Mouse (Mus musculus): ENCODE results near the gene Lgi4. TPM values are rescaled to one million over a fixed set of nuclear protein-coding genes. Genes with fewer than 3 reads are reported as not detected.

Lgi4 gene
- 2.5 and 2.8 TPM in 2 replicates for polyA plus RNA-seq (2016; fragmentation: Nextera tagmentation; extraction: Ambion mirVana)

DNA sequence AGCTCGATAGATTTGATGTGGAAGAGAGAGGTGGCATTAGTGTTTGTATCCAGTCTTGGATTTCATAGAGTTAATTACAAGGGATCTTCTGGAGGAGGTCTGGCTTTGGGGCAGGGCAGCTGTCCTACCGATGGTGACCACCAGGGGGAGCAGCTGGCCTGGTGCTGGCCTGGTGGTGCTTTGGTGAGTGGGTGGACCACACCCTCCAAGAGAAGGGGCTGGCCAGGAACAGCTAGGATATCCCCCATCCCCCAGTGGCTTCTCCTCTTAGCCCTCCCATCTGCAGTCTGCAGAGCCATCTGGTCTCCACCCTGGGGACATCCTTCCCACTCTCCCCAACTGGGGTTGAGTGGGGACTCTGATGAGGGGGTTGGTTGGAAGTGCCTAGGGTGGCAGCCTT, at the start of gene Lgi4:
TSS of gene Lgi4 (plus strand) at position 235 of the 400 bp plus-strand sequence.
- peak within 1 kb of the TSS; percentile 60 for H3K27ac ChIP-seq (replicated peaks)
- no peaks in the 10 kb centered on the region for H3K36me3 ChIP-seq (replicated peaks)
- H3K27me3 ChIP-seq (replicated peaks; ENCODE audit: low read depth, poor library complexity, severe bottlenecking) = peaks cover 16% of the 10 kb centered on the region
- DNase-seq (ENCODE audit: low spot score) = peak; percentile 88
- WGBS = 2% methylated on average over 2 of the region's 2 CpGs
- no peak within 1 kb of the TSS for H3K4me3 ChIP-seq
- peaks cover 33% of the 10 kb centered on the region for H3K4me1 ChIP-seq
- H3K9me3 ChIP-seq = no peaks in the 10 kb centered on the region

DNA sequence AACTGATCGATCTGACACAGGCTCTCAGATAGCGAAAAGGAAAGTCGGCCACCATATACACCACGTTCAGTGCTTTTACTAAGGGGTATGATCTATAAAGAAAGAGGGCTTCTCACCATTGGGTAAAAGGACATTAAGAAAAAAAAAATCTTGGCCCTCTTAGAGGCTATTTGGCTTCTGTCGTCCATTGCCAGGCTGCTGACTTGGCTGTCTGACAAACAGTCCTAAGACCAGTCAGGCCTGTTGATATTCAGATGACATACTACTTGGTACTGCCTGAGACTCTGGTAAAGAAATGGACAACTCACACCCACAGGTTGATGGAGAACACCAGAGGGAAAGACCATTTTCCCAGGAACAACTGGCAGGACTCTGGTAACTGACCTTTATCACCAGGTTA, 46.2 kb upstream of the Lgi4 start:
- H3K27me3 ChIP-seq (replicated peaks; ENCODE audit: low read depth, poor library complexity, severe bottlenecking) = no peaks in the 10 kb centered on the region
- H3K27ac ChIP-seq (replicated peaks) = no peak overlapping the region
- H3K4me1 ChIP-seq = 0 out of 2 replicates have a peak, but pooled peaks cover 4% of the 10 kb centered on the region
- H3K36me3 ChIP-seq (replicated peaks) = no peaks in the 10 kb centered on the region
- 90% methylated on average over 5 of the region's 5 CpGs for WGBS
- H3K9me3 ChIP-seq = no peaks in the 10 kb centered on the region
- no peak for DNase-seq (ENCODE audit: low spot score)
- H3K4me3 ChIP-seq = no peak overlapping the region

DNA sequence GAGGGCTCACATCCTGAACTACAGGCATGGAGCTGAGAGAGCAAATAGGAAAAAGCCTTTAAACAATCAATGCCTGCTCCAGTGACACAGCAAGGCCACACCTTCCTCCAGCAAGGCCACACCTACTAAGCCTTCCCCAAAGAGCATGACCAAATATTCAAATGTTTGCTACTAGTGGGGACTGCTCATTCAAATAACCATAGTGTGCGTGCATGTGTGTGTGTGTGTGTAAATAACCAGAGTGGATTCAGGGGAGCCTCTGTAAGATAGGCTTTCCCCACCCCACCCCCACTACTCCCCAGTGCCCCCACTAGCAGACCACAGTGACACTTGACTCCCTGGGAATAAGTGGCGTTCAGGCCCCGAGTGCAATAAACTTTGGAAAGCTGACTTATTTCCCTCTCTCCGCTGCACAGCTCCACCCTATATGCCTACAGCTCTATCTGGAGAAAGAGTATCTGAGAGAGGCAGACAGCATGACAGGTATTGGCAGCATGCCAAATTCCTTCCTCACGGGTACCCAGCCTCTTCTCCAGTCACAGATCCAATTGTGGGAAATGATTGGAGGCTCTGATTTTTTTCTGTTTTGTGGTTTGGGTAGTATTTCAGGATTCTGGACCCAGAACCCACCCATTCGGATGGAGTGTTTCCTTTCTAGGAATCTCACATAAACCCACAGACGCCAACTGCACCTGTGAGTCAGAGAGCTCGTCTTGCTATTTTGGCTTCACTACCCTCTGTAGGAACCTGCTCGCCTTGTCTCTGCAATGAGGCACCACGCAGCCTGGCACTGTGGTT, 41.8 kb upstream of the Lgi4 start:
- Histone ChIP-seq H3K27me3 (replicated peaks; ENCODE audit: low read depth, poor library complexity, severe bottlenecking) (no peaks in the 10 kb centered on the region), H3K27ac (replicated peaks) (no peak overlapping the region), H3K4me1 (0 out of 2 replicates have a peak, but pooled peaks cover 4% of the 10 kb centered on the region), H3K36me3 (replicated peaks) (no peaks in the 10 kb centered on the region), H3K4me3 (no peak overlapping the region), H3K9me3 (no peaks in the 10 kb centered on the region)
- DNase-seq (ENCODE audit: low spot score) = no peak
- 71% methylated on average over 10 of the region's 10 CpGs for WGBS

DNA sequence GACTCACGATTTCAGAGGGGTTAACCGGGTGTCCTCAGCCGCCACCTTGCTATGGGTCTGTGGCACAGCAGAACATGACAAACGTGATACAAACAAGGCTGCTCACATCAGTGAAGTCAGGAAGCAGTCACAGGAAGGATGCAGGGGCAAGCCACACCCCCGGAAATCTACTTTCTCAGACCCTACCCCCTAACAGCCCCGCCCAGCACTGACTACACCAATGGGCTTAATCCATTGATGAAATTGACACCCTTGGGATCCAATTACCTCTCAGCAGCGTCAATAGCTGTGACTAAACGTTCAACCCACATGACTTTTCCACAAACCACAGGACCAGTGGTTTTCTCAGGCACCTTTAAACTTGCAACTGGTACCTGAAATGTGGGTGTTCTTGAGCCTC, 30.5 kb upstream of the Lgi4 start:
- H3K4me1 ChIP-seq = no peaks in the 10 kb centered on the region
- no peak overlapping the region for H3K27ac ChIP-seq (replicated peaks)
- 74% methylated on average over 8 of the region's 8 CpGs for WGBS
- H3K4me3 ChIP-seq = no peak overlapping the region
- no peaks in the 10 kb centered on the region for H3K36me3 ChIP-seq (replicated peaks)
- no peaks in the 10 kb centered on the region for H3K27me3 ChIP-seq (replicated peaks; ENCODE audit: low read depth, poor library complexity, severe bottlenecking)
- H3K9me3 ChIP-seq = no peaks in the 10 kb centered on the region
- DNase-seq (ENCODE audit: low spot score) = no peak

DNA sequence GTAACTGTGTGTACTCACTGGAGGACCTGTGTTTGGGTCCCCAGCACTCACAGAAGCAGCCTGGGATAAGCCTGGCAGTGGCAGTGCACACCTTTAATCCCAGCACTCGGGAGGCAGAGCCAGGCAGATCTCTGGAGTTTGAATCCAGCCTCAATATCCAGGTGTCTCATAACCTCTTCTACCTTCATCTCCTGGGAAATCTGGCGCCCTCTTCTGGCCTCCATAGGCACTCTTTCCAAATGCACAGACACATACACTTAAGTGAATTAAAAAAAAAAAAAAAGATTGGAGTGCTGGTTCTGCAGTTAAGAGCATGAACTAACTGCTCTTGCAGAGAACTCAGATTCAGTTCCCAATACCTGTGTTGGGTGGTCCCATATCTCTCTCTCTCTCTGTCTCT, 28.4 kb upstream of the Lgi4 start:
- 78% methylated on average over 2 of the region's 2 CpGs for WGBS
- DNase-seq (ENCODE audit: low spot score) = no peak
- Histone ChIP-seq H3K36me3 (replicated peaks) (no peaks in the 10 kb centered on the region), H3K4me3 (no peak overlapping the region), H3K27ac (replicated peaks) (no peak overlapping the region), H3K9me3 (no peaks in the 10 kb centered on the region), H3K27me3 (replicated peaks; ENCODE audit: low read depth, poor library complexity, severe bottlenecking) (no peaks in the 10 kb centered on the region), H3K4me1 (no peaks in the 10 kb centered on the region)

DNA sequence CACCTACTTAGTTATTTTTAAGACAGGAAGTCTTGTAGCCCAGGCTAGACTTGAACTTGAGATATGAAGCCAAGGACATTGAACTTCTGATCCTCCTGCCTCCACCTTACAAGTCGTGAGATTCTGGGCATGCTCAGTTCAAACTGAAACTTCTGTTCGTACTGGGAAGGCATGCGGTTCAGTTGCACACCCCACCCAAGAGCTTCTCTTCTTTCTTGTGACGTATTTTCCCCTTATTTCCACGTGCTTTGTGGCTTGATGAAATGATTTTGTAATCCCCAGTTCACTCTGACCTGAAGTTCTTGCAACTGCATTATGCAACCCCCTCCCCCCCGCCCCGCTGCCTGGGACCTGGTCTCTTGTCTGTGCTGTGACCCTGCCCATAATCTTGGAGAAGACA, 27.4 kb upstream of the Lgi4 start:
- Histone ChIP-seq H3K36me3 (replicated peaks) (no peaks in the 10 kb centered on the region), H3K4me1 (no peaks in the 10 kb centered on the region), H3K4me3 (no peak overlapping the region), H3K9me3 (no peaks in the 10 kb centered on the region), H3K27me3 (replicated peaks; ENCODE audit: low read depth, poor library complexity, severe bottlenecking) (no peaks in the 10 kb centered on the region), H3K27ac (replicated peaks) (no peak overlapping the region)
- 84% methylated on average over 7 of the region's 7 CpGs for WGBS
- no peak for DNase-seq (ENCODE audit: low spot score)

DNA sequence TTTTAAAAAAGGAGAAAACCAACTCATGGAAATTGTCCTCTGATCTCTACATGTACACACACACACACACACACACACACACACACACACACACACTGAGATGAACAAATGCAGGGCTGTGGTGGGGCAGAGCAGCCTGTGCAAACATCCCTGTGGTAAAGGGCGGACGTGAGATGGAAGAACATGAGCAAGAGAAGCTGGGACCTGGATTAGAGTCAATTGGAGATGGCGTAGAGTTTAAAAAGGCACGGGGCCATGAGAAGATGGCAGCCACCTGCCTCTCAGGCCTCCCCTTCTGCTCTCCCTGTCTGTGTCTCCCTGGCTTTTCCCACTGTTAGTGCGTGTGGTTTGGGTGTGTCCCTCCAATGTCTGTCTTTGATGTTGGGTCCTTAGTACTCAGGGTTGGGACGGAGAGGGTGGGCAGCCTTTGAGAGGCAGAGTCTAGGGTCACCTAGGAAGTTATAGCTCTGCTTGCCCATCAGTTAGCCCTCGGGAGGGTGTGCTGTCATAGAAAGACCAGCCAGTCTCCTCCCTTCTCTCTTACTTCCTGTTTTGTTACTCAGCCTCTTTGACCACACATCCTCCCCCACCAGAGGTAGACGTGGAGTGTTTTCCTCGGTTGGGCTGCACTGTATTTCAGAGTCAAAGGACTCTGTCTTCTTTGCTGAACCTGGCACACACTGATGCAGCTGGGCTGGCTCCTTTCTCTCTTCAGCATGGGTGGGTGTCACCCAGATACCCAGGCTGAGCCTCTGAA, 25.6 kb upstream of the Lgi4 start:
- no peak for DNase-seq (ENCODE audit: low spot score)
- H3K9me3 ChIP-seq = no peaks in the 10 kb centered on the region
- no peaks in the 10 kb centered on the region for H3K27me3 ChIP-seq (replicated peaks; ENCODE audit: low read depth, poor library complexity, severe bottlenecking)
- no peaks in the 10 kb centered on the region for H3K4me1 ChIP-seq
- no peak overlapping the region for H3K27ac ChIP-seq (replicated peaks)
- H3K4me3 ChIP-seq = no peak overlapping the region
- no peaks in the 10 kb centered on the region for H3K36me3 ChIP-seq (replicated peaks)
- 70% methylated on average over 9 of the region's 9 CpGs for WGBS

DNA sequence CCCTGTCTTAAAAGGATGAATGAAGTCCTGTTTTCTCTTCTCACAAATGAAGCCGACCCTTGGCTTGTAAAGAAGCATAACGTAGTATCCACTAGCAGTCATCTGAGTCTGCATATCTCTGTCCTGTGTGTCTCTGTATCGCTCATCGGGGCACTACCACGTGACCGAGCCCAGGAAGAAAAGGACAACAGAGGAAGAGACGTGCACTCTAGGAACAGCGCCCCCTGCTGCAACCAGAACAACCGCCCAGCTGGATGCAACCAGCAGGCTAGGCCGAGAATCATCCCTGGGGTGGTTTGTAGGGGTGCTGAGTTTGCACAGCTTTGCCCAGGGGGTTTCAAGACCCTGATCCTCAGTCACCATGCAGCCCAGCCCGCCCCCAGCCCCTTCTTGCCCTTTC, 24.4 kb upstream of the Lgi4 start:
- DNase-seq (ENCODE audit: low spot score) = peak; percentile 14
- WGBS = 69% methylated on average over 11 of the region's 11 CpGs
- Histone ChIP-seq H3K36me3 (replicated peaks) (no peaks in the 10 kb centered on the region), H3K27me3 (replicated peaks; ENCODE audit: low read depth, poor library complexity, severe bottlenecking) (peaks cover 6% of the 10 kb centered on the region; the same call in 1 of the 2 replicates), H3K9me3 (no peaks in the 10 kb centered on the region), H3K4me1 (no peaks in the 10 kb centered on the region), H3K4me3 (no peak overlapping the region), H3K27ac (replicated peaks) (no peak overlapping the region)

DNA sequence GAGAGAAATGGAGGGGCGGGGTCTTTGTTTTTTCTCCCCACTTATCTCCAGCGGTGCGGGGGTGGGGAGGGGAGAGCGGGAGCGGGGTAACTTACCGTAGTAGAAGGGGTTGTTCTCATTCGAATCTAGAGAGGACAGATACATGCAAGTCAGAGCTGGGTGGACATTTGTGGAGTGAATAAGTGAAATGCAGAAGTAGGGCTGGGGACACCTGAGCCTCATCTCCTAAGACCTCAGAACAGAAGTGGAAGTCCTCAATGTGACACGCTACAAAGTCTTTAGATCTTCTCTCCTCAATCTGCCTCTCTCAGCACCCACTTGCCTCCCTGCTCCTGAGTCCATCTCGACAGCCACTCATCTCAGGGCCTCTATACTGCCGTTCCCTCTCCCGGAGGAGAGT, 23.9 kb upstream of the Lgi4 start:
- H3K27me3 ChIP-seq (replicated peaks; ENCODE audit: low read depth, poor library complexity, severe bottlenecking) = peaks cover 10% of the 10 kb centered on the region
- WGBS = 83% methylated on average over 11 of the region's 11 CpGs
- H3K4me1 ChIP-seq = no peaks in the 10 kb centered on the region
- no peak for DNase-seq (ENCODE audit: low spot score)
- no peaks in the 10 kb centered on the region for H3K36me3 ChIP-seq (replicated peaks)
- H3K27ac ChIP-seq (replicated peaks) = no peak overlapping the region
- H3K4me3 ChIP-seq = no peak overlapping the region
- no peaks in the 10 kb centered on the region for H3K9me3 ChIP-seq

DNA sequence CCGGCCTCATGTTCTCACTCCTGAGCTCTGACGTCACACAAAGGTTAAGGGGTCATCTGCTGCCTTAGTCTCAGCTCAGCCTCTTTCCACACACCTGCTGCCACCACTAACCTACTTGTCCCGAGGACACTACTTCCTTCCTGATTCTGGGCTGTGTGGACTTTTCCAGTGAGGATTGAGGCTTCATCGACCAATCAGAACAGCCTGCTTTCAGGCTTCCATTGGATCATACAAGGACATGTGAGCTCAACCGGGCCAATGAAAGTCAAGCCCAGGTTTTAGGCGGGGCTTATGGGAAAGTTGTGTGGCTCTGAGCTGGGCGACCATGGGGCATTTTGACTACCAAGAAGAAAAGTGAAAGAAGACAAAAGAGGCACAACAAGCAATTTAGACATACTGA, 22.2 kb upstream of the Lgi4 start:
- Histone ChIP-seq H3K9me3 (no peaks in the 10 kb centered on the region), H3K27me3 (replicated peaks; ENCODE audit: low read depth, poor library complexity, severe bottlenecking) (peaks cover 26% of the 10 kb centered on the region), H3K4me3 (no peak overlapping the region), H3K36me3 (replicated peaks) (no peaks in the 10 kb centered on the region), H3K4me1 (peaks cover 6% of the 10 kb centered on the region), H3K27ac (replicated peaks) (no peak overlapping the region)
- no peak for DNase-seq (ENCODE audit: low spot score)
- WGBS = 83% methylated on average over 7 of the region's 7 CpGs

DNA sequence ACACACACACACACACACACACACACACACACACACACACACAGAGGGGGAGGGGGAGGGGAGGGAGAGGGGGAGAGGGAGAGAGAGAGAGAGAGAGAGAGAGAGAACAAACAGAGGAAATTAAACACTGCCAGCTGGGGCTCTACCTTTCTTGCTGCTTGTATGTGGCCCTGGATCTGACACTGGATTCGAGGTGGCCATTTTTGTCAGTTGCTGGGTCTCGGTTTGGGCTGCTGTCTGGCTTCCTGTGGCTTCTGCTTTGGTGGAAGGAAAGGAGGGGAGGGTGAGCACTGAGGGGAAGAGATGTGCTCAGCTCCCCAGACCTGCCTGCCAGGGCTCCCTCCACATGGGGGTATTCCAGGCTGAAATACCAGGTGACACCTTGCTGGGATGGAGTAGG, 21.5 kb upstream of the Lgi4 start:
- Histone ChIP-seq H3K36me3 (replicated peaks) (no peaks in the 10 kb centered on the region), H3K4me1 (peaks cover 12% of the 10 kb centered on the region), H3K27ac (replicated peaks) (no peak overlapping the region), H3K4me3 (no peak overlapping the region), H3K27me3 (replicated peaks; ENCODE audit: low read depth, poor library complexity, severe bottlenecking) (peaks cover 34% of the 10 kb centered on the region), H3K9me3 (no peaks in the 10 kb centered on the region)
- 74% methylated on average over 2 of the region's 2 CpGs for WGBS
- no peak for DNase-seq (ENCODE audit: low spot score)

DNA sequence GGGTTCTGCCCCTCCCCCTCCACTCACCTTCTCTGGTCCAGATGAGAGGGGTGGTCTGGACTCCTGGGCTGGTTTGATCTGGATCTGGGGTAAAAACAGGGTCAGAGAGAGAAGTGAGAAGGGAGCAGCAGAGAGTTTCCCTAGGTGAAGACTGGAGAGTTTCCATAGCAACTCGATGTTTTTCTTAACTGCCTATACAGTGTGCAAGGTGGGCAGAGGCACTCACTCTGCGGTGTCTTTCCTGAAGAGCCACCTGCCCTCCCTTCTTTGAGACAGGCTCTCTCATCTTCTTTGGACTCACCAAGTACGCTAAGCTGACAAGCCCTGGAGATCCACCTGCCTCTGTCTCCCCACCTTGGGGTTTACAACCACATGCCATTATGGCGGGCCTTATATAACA, 20.1 kb upstream of the Lgi4 start:
- Histone ChIP-seq H3K36me3 (replicated peaks) (no peaks in the 10 kb centered on the region), H3K4me1 (peaks cover 12% of the 10 kb centered on the region), H3K27me3 (replicated peaks; ENCODE audit: low read depth, poor library complexity, severe bottlenecking) (peaks cover 47% of the 10 kb centered on the region), H3K9me3 (no peaks in the 10 kb centered on the region), H3K27ac (replicated peaks) (no peak overlapping the region), H3K4me3 (no peak overlapping the region)
- DNase-seq (ENCODE audit: low spot score) = no peak
- WGBS = 90% methylated on average over 4 of the region's 4 CpGs
